Mouse (Mus musculus) hindbrain, embryonic 15.5 days (tissue): ENCODE data around the gene Ano5. TPM values are rescaled to one million over a fixed set of nuclear protein-coding genes. Genes with fewer than 3 reads are reported as not detected.
A peak's percentile ranks its signal among the peaks of the same experiment; 100 is the strongest.

Source experiments
- ATAC-seq: fragments of 200-750 bp; cut with Nextera tagmentation; 2 replicates; pipeline ENCODE4 v1.8.0; 2017; ENCODE audit warnings: low read depth, moderate number of reproducible peaks, moderate TSS enrichment; ENCODE audit not compliant: low FRiP score
- H3K27ac ChIP-seq: fragments of 300-500 bp; sonication (generic); replicated peaks from 2 replicates; pipeline ENCODE4 v1.5.1; 2015; ENCODE audit warnings: mild to moderate bottlenecking, inconsistent platforms
- H3K27me3 ChIP-seq: fragments of 300-500 bp; sonication (generic); 2 replicates; pipeline ENCODE4 v1.6.1; 2015; ENCODE audit warnings: control low read depth, inconsistent platforms
- H3K36me3 ChIP-seq: fragments of 300-500 bp; sonication (generic); 2 replicates; pipeline ENCODE4 v1.6.1; 2015; ENCODE audit warnings: control low read depth, inconsistent platforms
- H3K4me1 ChIP-seq: fragments of 300-500 bp; sonication (generic); replicated peaks from 2 replicates; pipeline ENCODE4 v1.6.1; 2015; ENCODE audit warnings: control low read depth, inconsistent platforms
- H3K4me2 ChIP-seq: fragments of 300-500 bp; sonication (generic); 2 replicates; pipeline ENCODE4 v1.6.1; 2015; ENCODE audit warnings: moderate library complexity, mild to moderate bottlenecking, inconsistent platforms
- H3K4me3 ChIP-seq: fragments of 300-500 bp; sonication (generic); 2 replicates; pipeline ENCODE4 v1.5.1; 2015; ENCODE audit warnings: mild to moderate bottlenecking, inconsistent platforms
- H3K9ac ChIP-seq: fragments of 300-500 bp; sonication (generic); 2 replicates; pipeline ENCODE4 v1.6.1; 2015; ENCODE audit warnings: inconsistent platforms
- H3K9me3 ChIP-seq: fragments of 300-500 bp; sonication (generic); 2 replicates; pipeline ENCODE4 v1.6.1; 2016; ENCODE audit warnings: control low read depth, inconsistent platforms
- WGBS: fragments of 180-500 bp; shearing (Covaris S2); methylation state at CpG from one replicate; pipeline ENCODE4 v1.1.7; 2015; 5-methylcytosine and 5-hydroxymethylcytosine counted together
- polyA plus RNA-seq: library from polyadenylated mRNA; unstranded; fragments of >200 nt; fragmentation: Nextera tagmentation; extraction: Ambion mirVana; gene quantifications from 2 replicates; pipeline ENCODE4 v1.2.1, GENCODE M21; 2015

Gene Ano5
- polyA plus RNA-seq, 1 experiment from 2014 or later = 1.0 TPM

DNA sequence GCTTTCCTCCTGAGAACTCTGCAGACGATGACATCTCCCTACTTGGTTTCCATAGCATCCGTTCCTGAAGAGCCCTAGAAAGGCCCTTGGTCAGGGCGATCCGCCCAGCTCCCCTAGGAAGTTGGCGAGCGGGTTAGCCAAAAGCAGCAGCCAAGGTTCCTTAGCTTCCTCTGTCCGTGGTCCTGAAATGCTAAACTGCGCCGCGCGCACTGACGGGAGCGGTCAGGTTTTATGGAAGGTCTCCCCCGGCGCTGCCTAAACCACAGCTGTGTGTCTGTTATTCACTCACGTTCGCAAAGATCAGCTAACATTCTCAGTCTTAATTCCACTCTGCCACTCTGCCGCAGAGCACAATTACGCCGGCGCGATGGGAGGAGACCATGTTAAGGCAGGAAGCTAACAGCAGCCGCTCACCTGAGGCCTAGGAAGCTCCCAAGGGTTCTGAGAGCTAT lies 110.9 kb downstream of the Ano5 start, which contains the start of gene Slc17a6:
Slc17a6 (plus strand) TSS at position 313 of the 452 bp plus-strand sequence.
- H3K9me3 ChIP-seq = no peaks in the 10 kb centered on the region
- WGBS = under 1% methylated on average over 23 of the region's 23 CpGs
- no peaks in the 10 kb centered on the region for H3K36me3 ChIP-seq
- peak; percentile 52 for ATAC-seq
- H3K27ac ChIP-seq = peak within 1 kb of the TSS; percentile 91
- peak within 1 kb of the TSS; percentile 43 for H3K4me2 ChIP-seq
- H3K4me3 ChIP-seq = peak within 1 kb of the TSS; percentile 40
- peaks cover 22% of the 10 kb centered on the region for H3K27me3 ChIP-seq
- 0 out of 2 replicates have a peak, but pooled peaks cover 3% of the 10 kb centered on the region for H3K4me1 ChIP-seq
- H3K9ac ChIP-seq = peak within 1 kb of the TSS; percentile 66

DNA sequence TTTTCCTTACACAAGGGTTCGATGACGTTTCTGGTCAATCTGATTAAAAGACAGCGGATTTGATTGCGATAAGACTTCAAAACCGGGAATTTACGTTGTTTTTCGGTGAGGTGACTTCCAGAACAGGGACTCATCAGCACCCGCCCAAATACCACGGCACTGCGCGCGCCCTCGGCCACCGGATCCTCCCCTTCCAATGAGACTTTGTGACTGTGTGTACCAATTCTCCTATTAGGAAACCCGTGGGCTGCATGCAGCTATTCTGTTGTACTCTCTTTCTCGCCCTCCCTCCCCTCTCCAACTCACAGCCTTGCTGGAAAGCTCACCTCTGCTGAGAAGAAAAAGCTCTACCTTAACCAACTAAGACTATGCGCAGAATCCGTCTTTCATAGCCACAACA lies 111.4 kb downstream of the Ano5 start:
- Histone ChIP-seq H3K9me3 (no peaks in the 10 kb centered on the region), H3K4me2 (peak overlapping the region; percentile 43), H3K4me3 (peak overlapping the region; percentile 40), H3K4me1 (0 out of 2 replicates have a peak, but pooled peaks cover 3% of the 10 kb centered on the region), H3K36me3 (no peaks in the 10 kb centered on the region), H3K27ac (peak overlapping the region; percentile 91), H3K9ac (peak overlapping the region; percentile 66), H3K27me3 (peaks cover 22% of the 10 kb centered on the region)
- ATAC-seq = 0 out of 2 replicates have a peak, but pooled peaks have one; percentile 21
- under 1% methylated on average over 18 of the region's 18 CpGs for WGBS

DNA sequence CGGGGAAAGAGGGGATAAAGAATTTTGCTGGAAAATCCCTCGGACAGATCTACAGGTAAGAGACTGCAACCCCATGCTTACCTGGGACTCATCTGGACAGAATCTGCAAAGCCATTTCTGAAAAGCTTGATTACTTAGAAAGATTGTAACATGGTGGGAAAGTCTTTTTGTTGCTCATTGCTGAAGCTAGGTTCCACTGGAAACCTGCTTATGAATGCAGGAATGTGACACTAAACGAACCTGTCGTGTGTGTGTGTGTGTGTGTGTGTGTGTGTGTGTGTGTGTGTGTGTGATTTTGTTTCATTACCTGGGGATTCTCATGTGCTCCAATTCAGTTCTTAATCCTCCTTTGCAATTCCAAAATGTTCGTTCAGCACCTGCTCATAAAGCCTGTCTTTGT lies 111.8 kb downstream of the Ano5 start:
- 2% methylated on average over 5 of the region's 5 CpGs for WGBS
- Histone ChIP-seq H3K36me3 (no peaks in the 10 kb centered on the region), H3K27ac (peak overlapping the region; percentile 91), H3K4me2 (no peak overlapping the region), H3K27me3 (peaks cover 23% of the 10 kb centered on the region), H3K4me1 (0 out of 2 replicates have a peak, but pooled peaks cover 3% of the 10 kb centered on the region), H3K9ac (peak overlapping the region; percentile 66), H3K4me3 (peak overlapping the region; percentile 40), H3K9me3 (no peaks in the 10 kb centered on the region)
- no peak for ATAC-seq

DNA sequence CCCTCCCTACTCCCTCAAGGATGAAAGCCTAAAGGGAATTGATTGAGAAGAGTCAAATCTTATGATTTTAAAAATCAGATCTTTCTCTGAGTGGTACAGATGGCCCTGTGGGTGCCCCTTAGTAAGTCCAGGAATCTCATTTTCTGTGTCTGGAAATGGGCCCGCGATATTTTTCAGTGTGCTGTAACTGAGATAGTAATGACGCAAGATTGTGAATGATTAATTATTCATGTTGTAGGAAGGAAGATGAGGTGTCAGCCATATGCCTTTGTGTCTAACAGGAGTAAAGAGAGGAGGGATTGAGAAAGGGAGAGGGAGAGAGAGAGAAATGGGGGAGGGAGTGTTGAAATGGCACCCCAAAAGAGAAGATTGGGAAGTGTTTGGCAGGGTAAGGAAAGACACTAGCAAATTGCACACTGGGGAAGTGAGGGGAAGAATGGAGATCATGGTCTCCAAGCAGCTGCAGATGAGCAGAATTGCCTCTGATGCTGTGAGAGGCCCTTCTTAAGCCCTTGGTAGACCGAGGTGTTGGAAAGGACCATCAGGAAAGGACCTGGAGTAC lies 113.6 kb downstream of the Ano5 start:
- peak overlapping the region; percentile 91 for H3K27ac ChIP-seq
- ATAC-seq = peak; percentile 16
- peak overlapping the region; percentile 42 for H3K4me3 ChIP-seq
- 0 out of 2 replicates have a peak, but pooled peaks cover 3% of the 10 kb centered on the region for H3K4me1 ChIP-seq
- H3K9me3 ChIP-seq = no peaks in the 10 kb centered on the region
- peak overlapping the region; percentile 59 for H3K9ac ChIP-seq
- peak overlapping the region; percentile 50 for H3K4me2 ChIP-seq
- 1% methylated on average over 4 of the region's 4 CpGs for WGBS
- H3K27me3 ChIP-seq = peaks cover 33% of the 10 kb centered on the region
- no peaks in the 10 kb centered on the region for H3K36me3 ChIP-seq

DNA sequence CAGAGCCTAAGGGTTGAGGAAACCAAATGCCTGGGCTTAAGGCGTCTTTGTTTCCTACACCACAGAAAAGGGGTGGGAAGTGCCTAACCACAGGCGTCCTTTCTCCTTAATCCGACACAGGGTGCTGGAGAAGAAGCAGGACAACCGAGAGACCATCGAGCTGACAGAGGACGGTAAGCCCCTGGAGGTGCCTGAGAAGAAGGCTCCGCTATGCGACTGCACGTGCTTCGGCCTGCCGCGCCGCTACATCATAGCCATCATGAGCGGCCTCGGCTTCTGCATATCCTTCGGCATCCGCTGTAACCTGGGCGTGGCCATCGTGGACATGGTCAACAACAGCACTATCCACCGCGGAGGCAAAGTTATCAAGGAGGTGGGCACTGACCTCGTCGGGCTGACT lies 114.3 kb downstream of the Ano5 start:
- 3% methylated on average over 23 of the region's 23 CpGs for WGBS
- Histone ChIP-seq H3K4me2 (peak overlapping the region; percentile 50), H3K36me3 (no peaks in the 10 kb centered on the region), H3K27me3 (peaks cover 37% of the 10 kb centered on the region), H3K4me3 (peak overlapping the region; percentile 42), H3K4me1 (0 out of 2 replicates have a peak, but pooled peaks cover 3% of the 10 kb centered on the region), H3K9ac (peak overlapping the region; percentile 59), H3K9me3 (no peaks in the 10 kb centered on the region), H3K27ac (peak overlapping the region; percentile 91)
- ATAC-seq = no peak

DNA sequence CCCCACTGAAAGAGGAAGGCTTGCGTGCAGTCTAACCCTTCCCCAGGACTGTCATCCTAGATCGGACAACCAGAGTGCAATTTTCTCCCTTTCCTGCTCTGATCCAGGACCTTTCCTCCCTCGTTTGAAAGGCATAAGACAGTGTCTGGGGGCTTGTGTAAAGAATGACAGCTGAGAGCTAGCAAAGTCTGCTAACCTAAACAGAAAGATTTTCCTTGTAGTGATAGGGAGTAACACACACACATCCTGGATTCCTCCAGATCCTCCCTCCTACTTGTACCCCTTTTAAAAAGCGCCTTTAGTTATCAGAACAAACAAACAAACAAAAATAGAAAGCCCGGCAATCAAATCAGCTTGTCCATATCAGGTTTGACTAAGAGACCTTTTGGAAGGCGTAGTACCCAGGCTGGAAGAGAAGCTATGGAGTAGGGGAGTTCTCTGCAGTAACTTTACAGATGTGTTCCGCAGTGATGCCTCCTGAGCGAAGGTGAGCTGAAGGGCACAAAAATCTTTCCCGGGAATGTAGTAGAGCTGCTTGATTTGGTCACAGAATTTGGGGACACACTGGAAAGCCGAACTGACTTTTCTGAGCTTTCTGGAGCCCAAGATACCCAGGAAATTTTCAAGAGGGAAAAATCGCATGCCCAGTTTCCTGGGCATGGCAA lies 114.9 kb downstream of the Ano5 start:
- 3% methylated on average over 11 of the region's 11 CpGs for WGBS
- no peak for ATAC-seq
- peak overlapping the region; percentile 50 for H3K4me2 ChIP-seq
- 0 out of 2 replicates have a peak, but pooled peaks cover 3% of the 10 kb centered on the region for H3K4me1 ChIP-seq
- H3K36me3 ChIP-seq = no peaks in the 10 kb centered on the region
- H3K9me3 ChIP-seq = no peaks in the 10 kb centered on the region
- H3K4me3 ChIP-seq = peak overlapping the region; percentile 42
- peaks cover 37% of the 10 kb centered on the region for H3K27me3 ChIP-seq
- peak overlapping the region; percentile 91 for H3K27ac ChIP-seq
- peak overlapping the region; percentile 59 for H3K9ac ChIP-seq

DNA sequence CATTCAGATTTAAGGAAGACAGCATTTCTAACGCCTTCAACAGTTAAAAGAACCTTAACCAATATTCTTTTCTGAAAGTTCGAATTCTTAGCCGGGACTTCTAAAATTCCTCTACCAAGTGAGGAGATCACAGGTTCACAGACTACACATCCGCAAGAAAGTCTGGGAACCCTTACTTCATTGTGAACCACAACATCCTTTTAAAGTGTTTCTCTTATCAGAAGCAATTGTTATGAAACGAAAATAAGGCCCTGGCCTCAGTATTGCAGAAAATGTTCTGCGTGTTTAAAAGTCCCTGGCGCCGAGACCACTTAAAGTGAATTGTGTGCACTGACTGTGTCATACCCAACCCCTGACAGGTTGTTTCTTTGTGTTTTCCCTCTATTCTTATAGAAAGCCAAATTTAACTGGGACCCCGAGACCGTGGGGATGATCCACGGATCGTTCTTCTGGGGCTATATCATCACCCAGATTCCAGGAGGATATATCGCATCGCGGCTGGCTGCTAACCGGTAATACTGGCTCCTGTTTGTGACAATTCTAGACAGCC lies 115.7 kb downstream of the Ano5 start:
- H3K4me3 ChIP-seq = peak overlapping the region; percentile 42
- peak overlapping the region; percentile 91 for H3K27ac ChIP-seq
- H3K4me2 ChIP-seq = peak overlapping the region; percentile 50
- no peak for ATAC-seq
- H3K9ac ChIP-seq = peak overlapping the region; percentile 59
- WGBS = 1% methylated on average over 16 of the region's 16 CpGs
- no peaks in the 10 kb centered on the region for H3K36me3 ChIP-seq
- peaks cover 40% of the 10 kb centered on the region for H3K27me3 ChIP-seq
- no peaks in the 10 kb centered on the region for H3K9me3 ChIP-seq
- 0 out of 2 replicates have a peak, but pooled peaks cover 3% of the 10 kb centered on the region for H3K4me1 ChIP-seq

DNA sequence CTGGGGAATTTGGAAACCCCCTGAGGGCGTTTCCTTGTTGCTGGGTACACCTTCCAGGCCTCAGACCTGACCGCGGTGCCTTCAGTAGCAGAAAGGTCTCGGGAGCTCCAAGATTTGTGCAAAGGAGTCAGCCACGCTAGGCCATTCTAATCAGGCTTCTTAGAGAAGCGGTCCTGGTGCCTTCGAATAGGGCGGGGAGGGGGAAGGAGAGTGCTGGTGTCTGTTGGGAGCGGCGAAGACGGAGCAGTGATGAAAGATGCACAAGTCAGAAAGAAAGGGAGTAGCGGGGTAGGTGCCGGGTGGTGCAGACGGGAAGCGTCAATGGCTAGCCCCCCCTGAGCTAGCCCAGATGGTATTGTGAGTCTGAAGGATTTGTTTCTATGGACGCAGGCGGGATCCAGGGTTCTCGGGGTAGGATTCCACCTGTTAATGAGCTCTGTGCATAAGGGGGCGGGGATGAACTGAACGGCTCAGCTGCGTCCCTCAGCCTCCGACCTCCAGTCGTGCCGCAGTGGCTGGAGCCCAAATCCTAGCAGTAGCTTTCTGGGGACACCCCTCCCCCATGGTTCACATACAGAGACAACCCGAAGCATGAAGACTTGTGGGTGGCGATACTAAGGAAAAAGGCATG lies 116.3 kb downstream of the Ano5 start:
- ATAC-seq = peak; percentile 78
- Histone ChIP-seq H3K36me3 (no peaks in the 10 kb centered on the region), H3K27me3 (peaks cover 40% of the 10 kb centered on the region), H3K4me1 (0 out of 2 replicates have a peak, but pooled peaks cover 3% of the 10 kb centered on the region), H3K4me3 (peak overlapping the region; percentile 42), H3K4me2 (peak overlapping the region; percentile 50), H3K27ac (peak overlapping the region; percentile 91), H3K9ac (peak overlapping the region; percentile 59), H3K9me3 (no peaks in the 10 kb centered on the region)
- under 1% methylated on average over 26 of the region's 26 CpGs for WGBS

DNA sequence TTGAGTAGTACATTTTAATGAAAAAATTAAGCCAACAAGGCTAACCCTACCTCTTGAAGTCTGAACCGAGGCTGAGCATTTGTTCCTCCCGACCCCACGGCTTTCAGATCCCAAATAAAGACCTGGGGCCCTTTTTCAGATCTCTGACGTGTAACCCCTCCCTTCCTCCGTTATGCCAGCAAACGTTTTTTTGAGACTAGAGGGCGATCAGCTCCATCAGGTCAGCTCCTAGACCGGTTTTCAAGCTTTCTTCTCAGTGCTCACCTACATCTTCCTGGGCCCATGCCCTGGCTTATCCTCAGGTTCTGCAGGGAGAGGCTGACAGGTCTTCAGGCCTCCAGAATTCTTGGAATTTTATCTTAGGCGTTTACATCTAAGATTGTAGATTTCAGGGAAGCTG lies 116.8 kb downstream of the Ano5 start:
- no peak for ATAC-seq
- peaks cover 40% of the 10 kb centered on the region for H3K27me3 ChIP-seq
- H3K36me3 ChIP-seq = no peaks in the 10 kb centered on the region
- H3K9ac ChIP-seq = peak overlapping the region; percentile 59
- H3K4me2 ChIP-seq = peak overlapping the region; percentile 50
- no peaks in the 10 kb centered on the region for H3K9me3 ChIP-seq
- peak overlapping the region; percentile 42 for H3K4me3 ChIP-seq
- 0 out of 2 replicates have a peak, but pooled peaks cover 3% of the 10 kb centered on the region for H3K4me1 ChIP-seq
- under 1% methylated on average over 9 of the region's 9 CpGs for WGBS
- peak overlapping the region; percentile 91 for H3K27ac ChIP-seq

DNA sequence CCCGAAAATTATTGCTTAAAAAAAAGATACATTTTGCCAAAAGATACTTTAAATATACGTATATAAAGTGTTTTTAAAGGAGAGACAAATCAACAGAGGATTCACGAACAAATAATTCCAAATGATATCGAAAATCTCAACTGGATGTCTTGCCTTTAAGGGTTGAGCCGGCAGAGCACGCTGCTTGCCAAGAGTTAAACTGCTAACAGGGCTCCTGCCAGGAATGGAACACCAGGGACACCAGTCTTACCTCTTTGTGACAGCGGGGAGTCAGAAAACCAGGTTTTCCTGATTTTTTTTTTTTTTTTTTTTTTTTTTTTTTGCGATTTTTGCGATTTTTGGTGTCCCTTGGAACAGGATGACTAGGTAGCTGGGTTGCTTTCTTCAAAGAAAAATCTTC lies 117.5 kb downstream of the Ano5 start:
- peak overlapping the region; percentile 50 for H3K4me2 ChIP-seq
- H3K27ac ChIP-seq = peak overlapping the region; percentile 67; the same call in 1 of the 2 replicates
- H3K9me3 ChIP-seq = no peaks in the 10 kb centered on the region
- 0 out of 2 replicates have a peak, but pooled peaks cover 6% of the 10 kb centered on the region for H3K4me1 ChIP-seq
- peaks cover 39% of the 10 kb centered on the region for H3K27me3 ChIP-seq
- no peak for ATAC-seq
- no peaks in the 10 kb centered on the region for H3K36me3 ChIP-seq
- WGBS = under 1% methylated on average over 9 of the region's 9 CpGs
- peak overlapping the region; percentile 42 for H3K4me3 ChIP-seq
- H3K9ac ChIP-seq = no peak overlapping the region

DNA sequence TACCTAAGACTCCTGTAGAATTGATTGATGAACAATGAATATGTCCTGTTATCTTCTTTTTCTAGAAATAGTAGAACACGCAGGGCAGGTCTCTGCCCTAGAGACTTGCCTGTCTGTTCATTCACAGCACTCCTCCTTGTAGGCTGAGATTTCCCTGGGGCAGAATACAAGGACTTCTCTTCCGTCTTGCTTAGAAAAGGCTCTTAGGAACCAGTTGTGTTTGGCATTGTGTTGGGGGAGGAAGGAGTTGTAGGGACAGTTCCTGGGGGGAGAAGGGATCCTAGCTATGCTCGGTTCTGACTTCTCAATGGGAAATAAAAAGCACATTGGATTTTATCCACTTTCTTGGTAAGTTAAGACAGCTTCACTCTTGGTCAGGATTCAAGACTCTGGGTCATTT lies 118.4 kb downstream of the Ano5 start:
- H3K4me3 ChIP-seq = peak overlapping the region; percentile 25
- 0 out of 2 replicates have a peak, but pooled peaks cover 8% of the 10 kb centered on the region for H3K4me1 ChIP-seq
- no peaks in the 10 kb centered on the region for H3K36me3 ChIP-seq
- H3K27me3 ChIP-seq = peaks cover 32% of the 10 kb centered on the region
- H3K27ac ChIP-seq = peak overlapping the region; percentile 80
- WGBS = 4% methylated on average over 3 of the region's 3 CpGs
- no peak for ATAC-seq
- H3K9me3 ChIP-seq = no peaks in the 10 kb centered on the region
- peak overlapping the region; percentile 30; the same call in 1 of the 2 replicates for H3K9ac ChIP-seq
- H3K4me2 ChIP-seq = peak overlapping the region; percentile 50
